Mouse (Mus musculus) spleen, embryonic (tissue): ENCODE measurements around the gene Ptprm.

Experiments used
- CTCF ChIA-PET: fragments of 350-600 bp; sonication (Branson Sonifier 250); formaldehyde crosslinking; loops from one replicate; lab custom pipeline; 2022; lab: Charles Lee

Gene Ptprm

DNA sequence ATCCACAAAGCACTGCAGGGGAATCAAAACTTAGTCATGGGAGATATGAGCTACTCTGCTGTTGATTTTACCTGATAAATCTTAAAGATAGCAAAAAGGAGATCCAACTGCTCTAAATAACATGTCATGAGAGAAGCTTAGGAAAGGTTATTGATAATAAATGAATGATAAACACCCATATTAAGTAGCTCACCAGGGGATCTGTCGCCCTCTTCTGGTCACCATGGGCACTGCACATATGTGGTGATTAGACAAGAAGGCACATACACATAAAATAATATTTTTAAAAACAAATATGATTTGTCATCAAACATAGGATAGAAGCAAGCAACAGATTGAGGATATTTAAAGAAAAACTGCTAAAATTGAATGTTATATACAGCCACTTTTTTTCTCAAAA, 213.8 kb downstream of the Ptprm start:
- CTCF ChIA-PET, result interaction anchor here (0.6 kb wide), 1 partner anchor 172 kb away, joined by 3 read pairs; no protein-coding TSS in a partner anchor

DNA sequence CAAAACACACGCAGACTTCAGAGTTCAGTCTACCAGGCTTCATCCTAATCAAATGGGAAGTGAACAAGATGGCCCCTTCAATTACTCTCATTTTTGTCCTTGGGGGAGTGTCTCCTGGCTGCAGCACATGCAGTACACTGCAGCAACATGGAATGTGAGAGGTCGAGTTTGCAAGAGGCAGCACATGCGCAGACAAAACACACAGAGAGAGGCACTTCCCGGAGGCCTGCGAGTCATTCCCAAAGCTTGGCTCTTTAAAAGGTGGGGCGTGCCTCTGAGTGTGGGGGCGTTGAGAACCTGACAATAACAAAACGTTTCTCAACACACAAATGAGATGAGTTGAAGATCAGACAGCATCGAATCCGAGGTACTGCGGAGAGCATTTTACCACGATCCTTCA, 215.3 kb downstream of the Ptprm start:
- CTCF ChIA-PET, result no interaction called here

DNA sequence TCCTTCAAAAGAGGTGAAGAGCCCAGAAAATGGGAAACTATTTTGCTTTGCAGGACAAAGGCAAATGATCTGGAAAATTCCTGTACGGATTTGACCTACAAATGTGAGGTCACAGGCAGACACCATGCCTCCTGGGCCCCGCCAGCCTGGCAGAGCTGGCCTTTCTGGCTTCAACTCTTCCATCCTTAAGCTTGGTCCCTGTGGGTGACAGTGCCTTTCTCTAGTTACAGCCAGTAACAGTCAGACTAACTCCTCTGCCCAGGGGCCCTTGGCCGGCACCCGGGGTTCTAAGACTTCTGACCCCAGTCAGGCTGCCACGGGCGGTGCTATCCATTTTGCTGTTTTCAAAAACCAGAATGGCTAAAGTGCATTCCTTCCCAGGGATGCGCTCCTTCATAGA, 217.4 kb downstream of the Ptprm start:
- CTCF ChIA-PET, result no interaction called here

DNA sequence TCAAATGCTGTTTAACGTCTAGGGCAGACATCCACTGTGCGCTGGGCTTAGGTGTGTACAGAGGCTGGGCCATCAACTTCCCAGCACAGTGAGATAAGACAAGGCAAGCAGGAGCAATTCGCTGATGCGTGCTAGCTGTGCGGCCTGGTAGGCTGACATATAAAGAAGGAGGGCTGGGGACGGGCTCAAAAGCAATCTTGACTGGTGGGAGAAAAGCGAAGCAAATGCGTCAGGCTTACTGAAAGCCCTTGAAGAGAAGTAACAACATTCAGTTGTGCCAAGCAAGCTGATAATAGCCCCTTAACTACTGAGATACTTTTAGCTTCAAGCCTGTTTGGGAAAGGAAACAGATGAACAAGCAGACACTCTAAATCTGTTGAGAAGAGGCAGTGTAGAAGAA, 217.8 kb downstream of the Ptprm start:
- CTCF ChIA-PET, result no interaction called here

DNA sequence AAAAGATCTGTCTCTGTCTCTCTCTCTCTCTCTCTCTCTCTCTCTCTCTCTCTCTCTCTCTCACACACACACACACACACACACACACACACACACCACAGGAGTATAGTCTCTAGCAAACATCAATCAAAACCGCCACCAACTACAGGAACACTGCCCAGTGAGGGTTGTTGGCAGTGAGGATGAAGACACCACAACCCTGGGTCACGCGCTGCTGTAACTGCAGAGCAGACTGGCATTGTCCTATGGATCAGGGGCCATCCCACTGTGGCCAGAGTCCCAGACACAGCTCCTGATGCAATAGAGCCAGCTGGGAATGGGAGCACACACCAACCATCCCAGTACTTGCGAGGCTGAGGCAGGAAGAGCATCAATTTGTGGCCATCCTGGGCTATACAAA, 220.0 kb downstream of the Ptprm start:
- CTCF ChIA-PET, result no interaction called here

DNA sequence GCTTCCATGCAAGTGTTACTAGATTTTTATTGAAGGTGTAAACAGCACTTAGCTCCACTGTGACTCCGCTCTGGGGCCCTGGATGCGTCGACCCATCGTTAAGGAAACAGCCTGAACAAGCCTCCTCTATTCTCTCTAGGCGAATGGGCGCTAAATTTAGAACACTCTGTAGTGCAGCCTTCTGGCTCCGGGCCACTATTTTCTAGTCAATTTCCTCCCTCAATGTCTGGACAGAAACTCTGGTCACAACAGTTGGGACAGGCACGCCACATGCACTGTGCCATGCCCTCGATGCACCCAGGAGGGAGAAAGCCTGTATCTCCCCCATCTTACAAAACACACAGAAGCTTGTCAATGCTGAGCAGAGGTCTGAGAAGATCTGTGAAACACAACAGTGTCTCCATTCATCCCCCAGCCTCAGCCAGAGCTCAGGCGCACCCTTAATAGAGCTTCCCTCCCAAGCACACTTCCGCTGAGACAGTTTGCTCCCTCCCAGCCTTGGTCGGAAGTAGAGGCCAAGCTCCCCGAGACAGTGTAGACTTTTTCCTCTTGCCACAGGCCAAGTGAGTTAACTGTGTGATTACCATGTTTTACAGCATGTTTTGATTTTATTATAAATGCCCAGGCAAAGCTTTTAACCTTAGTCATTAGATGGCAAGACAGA, 220.7 kb downstream of the Ptprm start:
- CTCF ChIA-PET, result no interaction called here

DNA sequence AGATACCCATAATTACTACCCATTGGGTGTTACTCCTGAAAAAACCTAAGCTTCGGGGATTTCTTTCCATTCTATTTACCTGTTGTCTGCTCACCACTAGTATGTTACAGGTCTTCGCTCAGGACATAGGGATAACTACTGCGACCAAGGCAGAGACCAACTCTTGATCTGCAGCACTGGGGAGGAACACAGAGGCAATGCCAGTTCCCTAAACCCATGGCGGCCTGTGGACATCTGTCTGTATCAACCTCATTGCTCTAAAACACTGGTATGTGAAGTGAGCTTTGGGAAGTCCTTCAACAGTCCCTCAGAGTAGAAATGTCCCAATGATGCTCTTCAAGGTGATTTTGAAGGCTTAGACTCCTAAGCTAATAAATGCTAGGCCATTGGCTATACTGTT, 221.2 kb downstream of the Ptprm start:
- CTCF ChIA-PET, result no interaction called here

DNA sequence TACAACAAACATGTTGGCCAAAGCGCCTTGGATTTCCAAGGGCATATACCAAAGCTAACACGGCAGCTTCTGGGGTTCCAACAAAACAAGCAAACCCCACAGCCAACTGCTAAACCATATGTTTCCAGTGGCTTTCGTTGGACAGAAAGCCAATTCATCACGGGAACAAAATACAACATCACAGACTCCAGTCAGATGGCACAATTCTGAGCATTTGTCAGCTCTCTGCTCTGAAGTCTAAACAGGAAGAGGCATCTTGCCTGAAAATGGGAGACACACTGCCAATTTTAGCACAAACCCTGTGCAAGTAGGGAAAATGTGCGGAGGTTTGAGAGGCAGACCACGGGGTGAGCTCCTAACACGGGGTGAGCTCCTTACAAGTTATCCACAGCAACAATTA, 226.7 kb downstream of the Ptprm start:
- CTCF ChIA-PET, result no interaction called here

DNA sequence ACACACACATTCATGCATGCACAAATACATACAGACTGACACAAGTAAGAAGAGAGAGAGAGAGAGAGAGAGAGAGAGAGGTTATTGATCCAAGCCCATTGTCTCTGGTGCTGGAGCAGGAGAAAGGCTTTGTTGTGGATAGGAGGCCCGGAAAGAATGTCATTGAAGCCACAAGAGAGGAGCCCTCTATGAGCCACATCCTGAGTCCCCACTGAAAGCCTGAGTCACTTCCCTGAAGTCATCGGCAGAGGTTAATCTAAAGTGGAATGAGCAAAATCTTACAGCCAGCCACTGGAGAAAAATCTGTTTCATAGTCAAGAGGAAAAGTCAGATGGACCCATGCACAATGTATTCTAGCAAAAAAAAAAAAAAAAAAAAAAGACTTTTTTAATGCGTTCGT, 228.7 kb downstream of the Ptprm start:
- CTCF ChIA-PET, result no interaction called here

DNA sequence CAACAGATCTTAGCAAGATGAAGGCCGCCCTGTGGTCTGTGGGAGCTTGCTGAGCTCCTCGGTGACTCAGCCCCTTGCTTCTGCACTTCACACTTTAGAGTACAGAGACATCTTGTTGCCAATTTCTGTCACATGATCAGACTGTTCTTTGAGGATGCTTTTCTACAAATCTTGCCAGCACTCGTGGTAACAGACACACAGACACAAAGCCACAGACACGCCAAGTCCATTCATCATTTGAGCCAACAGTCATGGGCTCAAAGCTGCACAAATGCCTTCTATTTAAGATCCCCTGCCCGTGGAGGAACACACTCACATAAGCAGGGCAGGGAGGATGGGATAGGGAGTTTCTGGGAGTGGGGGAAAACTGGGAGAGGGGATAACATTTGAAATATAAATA, 230.0 kb downstream of the Ptprm start:
- CTCF ChIA-PET, result no interaction called here

DNA sequence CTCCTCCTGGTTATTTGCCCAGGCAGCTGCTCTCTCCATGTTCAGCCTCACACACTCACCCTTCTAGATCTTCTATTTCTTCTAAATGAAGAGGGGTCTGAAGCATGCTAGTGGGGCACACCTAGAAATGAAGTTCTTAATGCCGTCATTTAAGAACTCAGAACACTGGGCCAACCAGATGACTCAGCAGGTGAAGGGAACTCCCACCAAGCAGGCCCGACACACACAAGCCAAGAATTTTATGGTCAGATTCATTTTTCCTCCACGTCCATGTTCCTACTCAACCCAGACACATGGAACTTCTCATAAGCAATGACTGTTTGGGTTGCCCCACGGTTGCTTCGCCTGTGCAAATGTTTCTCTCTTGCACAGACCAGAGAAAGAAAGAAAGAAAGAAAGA, 230.5 kb downstream of the Ptprm start:
- CTCF ChIA-PET, result no interaction called here

DNA sequence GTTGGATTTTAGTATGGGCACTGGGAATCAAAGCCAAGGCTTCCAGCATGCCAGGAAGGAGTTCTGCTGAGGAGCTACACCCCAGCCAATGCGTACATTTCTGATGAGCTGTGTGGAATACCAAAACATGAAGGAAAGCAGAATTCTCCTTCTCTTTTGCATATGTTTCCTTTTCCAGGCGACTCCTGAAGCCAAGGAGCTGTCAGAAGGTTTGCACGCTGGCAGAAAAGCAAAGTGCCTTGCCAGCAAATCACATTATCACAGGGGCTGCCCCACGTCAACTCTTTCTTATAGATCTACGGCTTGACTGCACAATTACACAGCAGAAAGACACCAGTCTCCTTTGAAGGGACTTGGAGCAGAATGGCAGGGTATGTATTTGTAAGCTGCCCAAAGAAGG, 233.4 kb downstream of the Ptprm start:
- CTCF ChIA-PET, result no interaction called here

DNA sequence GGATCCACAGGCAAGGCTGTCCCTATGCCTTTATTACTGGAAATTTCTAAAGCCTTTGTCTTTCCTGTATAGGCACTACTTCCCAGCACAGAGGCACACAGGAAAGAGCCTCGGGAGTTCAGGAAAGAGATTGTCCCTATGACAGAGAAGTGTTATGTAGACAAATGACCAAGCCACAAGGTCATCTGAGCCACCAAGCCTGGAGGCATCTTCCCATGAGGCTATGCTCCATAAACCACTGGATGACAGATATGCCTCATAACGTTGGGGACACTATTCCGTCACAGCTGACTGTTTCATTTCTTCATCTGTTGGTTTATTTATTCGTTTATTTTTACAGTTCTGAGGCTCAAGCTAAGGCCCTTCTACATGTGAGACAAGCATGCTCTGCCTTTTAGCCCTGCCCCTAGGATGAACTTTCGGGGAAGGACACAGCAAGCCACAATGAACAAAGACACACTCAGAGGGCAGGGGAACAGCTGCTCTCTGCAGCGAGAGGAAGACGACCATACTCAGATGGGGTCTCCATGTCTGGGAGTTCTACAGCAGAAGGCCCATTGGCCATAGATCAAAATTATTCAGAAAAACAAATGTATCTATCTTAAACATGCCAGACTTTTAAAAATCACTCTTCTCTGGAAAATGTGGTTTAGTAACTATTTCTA, 235.4 kb downstream of the Ptprm start:
- CTCF ChIA-PET, result no interaction called here

DNA sequence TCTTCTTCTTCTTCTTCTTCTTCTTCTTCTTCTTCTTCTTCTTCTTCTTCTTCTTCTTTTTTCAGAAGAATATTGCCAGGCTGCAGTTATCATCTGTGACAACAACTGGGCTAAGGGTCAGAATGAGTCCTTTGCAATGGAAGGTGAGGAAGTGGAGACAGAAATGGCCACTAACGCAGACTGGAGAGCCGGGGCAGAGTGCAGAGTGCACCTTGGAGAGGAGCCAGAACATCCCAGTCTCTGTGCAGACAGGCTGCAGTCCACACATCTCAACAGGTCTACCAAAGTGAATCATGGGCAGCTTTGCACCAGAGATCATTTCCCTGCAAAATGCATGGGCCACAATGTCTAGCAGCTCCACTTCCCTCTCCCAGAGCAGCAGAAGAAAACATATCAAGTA, 239.4 kb downstream of the Ptprm start:
- CTCF ChIA-PET, result no interaction called here

DNA sequence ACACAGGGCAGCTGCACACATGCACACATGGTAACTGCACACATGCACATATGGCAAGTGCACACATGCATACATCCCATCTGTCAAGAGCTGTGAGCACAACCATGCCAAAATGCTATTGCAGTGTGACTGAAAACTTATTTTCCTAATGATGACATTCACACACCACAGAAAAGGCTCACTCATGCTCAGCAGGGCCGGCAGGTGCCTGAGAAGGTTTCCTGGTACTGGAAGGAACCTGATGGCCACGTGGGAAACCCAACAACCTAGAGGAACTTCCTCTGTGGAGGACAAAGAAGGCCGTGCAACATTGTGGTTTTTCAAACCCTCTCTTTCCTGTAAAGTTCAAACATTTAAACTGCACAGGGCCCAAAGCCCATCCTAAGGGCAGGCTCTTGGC, 241.6 kb downstream of the Ptprm start:
- CTCF ChIA-PET, result no interaction called here

DNA sequence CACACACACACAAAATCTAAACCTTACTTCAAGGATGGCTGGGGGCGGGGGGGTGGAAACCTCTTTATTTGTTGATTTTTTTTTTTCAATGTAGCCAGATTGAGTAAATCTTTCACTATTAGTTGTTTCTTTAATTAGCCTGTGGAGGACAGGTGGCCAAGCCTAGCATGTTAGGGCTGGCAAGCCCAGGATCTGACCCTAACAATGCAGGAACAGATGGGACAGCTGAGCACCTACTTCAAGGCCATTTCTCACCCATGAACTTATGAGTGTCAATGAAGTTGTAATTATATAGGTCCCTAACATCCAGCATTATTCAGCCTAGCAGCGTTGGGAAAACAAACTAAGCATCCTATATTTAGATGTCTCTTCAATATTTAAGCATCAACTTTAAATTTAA, 248.1 kb downstream of the Ptprm start:
- CTCF ChIA-PET, result no interaction called here

DNA sequence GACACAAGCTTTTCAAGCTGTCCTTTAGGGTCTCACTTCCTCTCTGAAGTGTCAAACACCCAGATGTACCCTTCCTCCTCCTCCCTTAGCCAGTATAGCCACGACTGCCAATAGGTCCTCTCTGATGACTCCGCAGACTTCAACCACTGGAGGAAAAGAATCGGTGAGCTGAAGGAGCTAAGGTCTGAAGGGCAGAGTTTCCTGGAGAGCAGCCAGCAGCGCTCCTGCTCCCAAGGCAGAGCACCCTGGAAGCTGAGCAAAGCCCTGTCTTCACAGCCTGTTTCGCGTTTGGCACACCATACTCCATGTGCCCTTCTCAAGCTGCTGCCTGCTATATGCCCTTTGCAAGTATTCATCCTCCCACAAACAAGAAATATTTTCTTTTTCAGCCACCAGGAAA, 252.2 kb downstream of the Ptprm start:
- CTCF ChIA-PET, result no interaction called here

DNA sequence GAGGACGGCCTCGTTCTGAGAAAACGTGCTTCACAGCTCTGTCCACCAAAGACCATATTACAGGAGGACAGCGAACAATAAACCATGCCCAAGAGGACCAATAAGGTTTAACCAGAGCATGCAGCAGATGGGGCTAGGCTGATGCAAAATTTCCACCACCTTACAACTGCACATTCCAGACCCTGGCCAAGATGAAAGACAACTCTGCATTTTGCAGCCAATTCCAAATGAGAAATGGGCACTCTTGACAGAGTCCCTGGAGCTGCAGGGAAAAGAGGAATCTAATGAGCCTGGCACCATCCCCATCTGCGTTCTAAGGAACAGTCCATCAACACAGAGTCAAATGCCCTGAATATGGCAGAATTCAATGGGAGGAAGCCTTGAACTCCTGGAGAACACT, 263.3 kb downstream of the Ptprm start:
- CTCF ChIA-PET, result no interaction called here

DNA sequence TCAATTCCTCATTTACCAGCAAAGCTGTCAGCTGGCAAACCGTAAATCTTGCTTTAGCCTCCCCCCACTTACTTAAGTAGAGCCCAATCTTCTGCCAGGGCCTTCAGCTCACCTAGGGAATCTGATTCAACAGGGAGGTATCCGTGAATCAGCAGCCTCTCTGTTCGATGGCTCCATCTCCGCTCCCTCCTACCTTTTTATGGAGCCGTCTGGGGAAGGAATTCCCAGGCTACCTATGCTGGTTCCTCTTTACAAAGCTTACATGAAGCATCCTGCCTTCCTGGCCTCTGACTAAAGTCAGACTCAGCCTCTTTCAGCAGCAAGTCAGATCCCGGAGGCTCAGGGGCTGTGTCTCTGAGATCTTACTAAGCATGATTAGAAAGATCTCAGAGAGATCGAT, 264.1 kb downstream of the Ptprm start:
- CTCF ChIA-PET, result no interaction called here

DNA sequence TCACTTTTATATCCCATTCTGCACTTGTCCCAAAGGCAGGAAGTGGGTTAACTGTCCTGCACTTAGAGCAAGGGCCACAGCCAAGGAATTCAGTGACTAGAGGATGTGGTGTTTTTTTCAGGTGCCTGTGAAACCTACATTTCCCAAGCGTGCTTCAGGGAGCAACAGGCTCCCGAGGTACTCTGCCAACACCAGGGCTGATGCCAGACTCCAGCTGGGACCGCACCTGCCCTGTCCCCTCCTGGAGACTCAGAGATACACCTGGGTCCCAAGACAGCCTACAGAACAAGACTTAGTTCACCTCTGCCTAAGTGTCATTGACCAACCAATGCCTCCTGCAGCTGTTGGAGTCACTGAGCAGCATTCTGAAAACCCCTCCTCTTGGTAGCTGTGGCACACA, 264.6 kb downstream of the Ptprm start:
- CTCF ChIA-PET, result no interaction called here

DNA sequence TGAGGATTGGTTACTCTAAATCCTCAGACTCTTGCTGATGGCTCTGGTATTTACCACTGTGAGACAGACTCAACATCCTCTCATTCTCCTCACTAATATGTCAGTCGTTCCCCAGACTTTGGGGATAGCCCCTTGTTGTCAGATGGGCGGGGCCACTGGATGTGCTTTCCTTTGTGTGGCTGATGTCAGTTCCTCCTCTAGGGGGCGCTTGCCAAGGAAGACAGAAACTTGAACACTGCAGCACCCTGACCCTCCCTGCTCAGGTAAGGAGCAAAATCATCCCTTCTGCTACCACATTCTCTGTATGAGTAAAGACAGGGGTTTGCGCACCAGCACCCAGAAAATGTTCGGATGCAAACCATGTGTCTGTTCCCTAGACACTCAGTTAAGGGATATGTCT, 266.7 kb downstream of the Ptprm start:
- CTCF ChIA-PET, result no interaction called here

DNA sequence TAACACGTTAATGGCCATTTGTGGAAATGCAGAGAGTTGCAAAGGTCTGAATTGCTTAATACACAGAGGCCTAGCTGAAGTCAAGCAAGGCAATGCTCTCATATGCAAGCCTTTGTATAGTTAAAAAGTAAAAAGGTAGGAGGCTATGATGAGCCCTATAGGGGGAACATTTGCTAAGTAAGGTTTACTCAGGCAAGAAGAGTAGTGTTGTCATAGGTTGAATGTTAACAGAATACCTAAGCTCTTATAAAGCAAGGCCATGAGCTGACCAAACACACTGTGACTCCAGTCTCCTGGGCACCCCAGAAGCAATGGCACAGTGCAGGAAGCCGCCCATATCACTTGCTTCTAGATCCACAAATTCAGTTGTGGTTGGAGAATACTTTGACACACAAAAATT, 267.4 kb downstream of the Ptprm start:
- CTCF ChIA-PET, result no interaction called here

DNA sequence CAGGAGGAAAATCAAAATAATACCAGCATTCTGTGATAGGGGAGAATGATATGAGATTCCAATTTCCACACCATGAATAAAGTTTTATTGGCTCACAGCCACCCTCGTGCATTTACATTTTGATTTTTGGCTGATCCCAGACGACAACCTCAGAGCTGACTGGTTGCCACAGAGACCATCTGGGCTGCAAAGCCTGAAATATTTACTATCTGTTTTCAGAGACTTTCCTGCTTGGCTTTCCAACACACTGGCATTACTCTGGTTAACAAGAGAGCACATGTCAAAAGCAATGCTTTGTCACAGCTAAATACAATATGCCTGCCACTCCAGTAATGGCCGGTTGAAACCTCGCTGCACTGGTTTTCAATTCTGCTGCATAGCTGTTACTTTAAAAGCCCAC, 269.8 kb downstream of the Ptprm start:
- CTCF ChIA-PET, result no interaction called here

DNA sequence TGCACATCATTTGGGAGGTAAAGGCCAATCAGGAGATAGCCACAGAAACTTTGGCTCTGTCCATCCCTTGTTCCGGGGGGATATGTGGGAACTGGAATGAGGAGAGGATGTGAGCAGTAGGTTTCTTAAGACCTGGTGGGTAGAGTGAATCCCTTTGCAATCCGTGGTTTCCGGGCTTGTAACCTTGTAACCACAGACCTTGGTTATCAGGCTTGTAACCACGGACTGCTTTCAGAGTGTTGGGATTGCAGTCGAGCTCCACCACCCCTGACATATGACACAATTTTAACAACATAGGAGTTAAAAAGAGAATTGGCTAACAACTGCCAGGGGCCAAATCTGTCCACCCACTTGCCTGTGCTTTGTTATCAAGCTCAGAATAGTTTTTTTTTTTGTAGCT, 270.2 kb downstream of the Ptprm start:
- CTCF ChIA-PET, result no interaction called here
